Mouse (Mus musculus) A20 (cell line): Measurements from ENCODE around the gene Tln2.

Experiments
- DNase-seq: peaks from one replicate; pipeline ENCODE4 v3.0.0-alpha.2; 2011; ENCODE audit warnings: low read depth, low spot score

Gene Tln2

DNA sequence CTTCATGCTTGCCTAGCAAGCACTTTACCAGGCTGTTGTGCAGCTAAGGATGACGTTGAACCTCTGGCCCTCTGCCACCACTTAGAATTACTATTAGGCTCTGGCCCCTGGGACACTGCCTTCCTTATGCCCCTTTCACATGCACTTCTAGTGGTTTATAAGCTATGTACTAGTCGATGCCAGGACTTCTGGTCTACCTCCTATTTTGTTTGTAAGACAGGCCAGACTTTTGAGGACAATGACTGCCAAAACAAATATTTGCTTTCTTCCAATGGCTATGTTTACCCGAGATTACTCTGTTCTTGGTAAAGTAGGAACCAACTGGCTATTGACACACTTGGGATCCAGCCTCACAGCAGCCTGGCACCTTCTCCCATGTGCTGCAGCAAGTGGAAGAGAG is 82.1 kb downstream of the Tln2 start:
- no peak for DNase-seq

GRCm38 (mm10) chr9:67476184-67476583 is 83.3 kb downstream of the Tln2 start:
- no peak for DNase-seq

- DNase-seq = peak; percentile 53
These were observed 95.9 kb downstream of the Tln2 start for GRCm38 (mm10) chr9:67463440-67464122.

DNA sequence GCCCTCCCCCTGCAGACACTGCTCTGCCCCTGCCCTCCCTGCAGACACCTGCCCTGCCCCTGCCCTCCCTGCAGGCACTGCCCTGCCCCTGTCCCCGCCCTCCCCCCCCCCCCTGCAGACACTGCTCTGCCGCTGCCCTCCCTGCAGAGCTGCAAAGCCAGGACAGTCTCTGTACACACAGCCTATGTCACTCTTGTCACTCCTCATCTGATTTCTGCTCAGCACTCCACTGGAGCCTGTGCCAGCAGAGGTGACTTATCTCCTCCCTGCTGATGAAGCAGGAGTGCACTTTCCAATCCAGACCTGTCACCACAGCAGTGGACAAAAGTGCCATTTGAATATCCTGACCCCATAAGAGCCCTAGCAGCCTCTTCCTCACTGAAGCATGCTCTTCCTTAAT is 118.0 kb downstream of the Tln2 start:
- DNase-seq = no peak

GRCm38 (mm10) chr9:67437511-67437910 is 122.0 kb downstream of the Tln2 start:
- no peak for DNase-seq

GRCm38 (mm10) chr9:67435333-67436154 is 124.0 kb downstream of the Tln2 start:
- DNase-seq = no peak

- no peak for DNase-seq
These were observed 130.2 kb downstream of the Tln2 start for GRCm38 (mm10) chr9:67429199-67429892.

DNA sequence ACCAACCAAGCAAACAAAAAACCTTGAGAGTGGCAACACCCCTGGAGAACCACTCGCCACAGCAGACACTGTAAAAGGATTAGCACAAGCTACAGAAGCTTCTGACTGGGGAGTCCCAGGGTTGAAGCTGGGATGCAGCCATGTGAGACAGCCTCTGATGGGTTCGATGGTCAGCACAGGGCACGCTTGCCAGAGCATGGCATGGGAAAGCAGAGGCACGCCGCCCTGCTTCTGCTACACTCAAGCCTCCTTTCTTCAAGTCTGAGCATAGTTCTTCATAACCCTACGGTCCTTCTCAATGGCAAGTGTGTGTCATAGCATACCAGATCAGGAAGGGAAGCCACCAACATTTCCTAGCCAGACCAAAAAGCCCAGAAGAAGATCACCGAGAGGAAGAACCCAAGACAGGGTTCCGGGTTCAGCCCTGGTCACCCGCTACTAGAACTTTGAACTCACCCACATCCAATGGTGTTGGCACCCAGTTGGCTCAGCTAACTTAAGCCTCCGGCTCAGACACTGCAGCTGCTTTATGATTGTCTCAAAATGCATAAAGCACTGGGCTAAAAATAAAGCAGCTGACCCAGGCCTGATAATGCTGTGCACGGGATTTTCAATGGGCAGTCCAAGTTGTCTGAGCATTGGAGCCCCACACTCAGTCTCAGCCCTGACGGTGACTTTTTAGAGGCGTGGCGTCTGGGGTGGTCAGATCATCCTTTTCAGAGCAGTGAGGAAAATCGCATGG is 131.0 kb downstream of the Tln2 start:
- DNase-seq = peak; percentile 42

DNA sequence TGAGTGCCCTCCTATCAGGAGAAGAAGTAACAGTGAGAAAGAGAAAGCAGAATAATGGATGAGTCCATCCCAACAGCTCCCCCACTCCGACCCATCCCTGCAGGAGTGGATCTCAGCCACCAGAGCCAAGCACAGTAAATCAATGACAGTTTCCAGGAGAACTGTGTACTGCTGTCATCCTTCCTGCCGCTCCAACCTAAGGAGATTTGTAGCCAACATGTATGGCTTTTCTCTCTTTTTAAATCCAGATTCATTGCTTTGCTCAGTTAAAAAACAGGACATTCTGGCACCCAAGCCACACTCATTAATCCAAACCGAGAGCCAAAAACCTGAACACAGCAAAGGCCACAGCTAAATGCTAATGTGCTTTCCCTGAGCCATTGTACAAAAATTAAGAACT is 133.2 kb downstream of the Tln2 start:
- DNase-seq = no peak

DNA sequence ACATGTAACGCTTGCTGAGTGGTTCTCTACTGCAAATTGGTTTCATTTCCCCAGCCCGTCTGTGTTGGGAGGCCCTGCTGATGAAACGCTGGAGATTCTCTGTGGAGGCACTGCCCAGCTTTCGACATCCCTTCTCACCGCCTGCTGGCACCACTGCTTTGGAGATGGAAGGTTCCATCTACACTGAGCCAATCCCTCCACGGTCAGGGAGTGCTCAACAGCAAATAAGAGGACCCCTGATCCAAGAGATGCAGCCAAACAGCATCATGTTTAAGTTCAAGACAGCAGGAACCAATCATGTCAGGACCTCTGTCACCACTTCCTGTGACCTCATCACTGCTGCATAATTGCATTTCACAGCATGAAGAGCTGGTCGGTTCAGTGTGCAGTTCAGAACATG is 135.4 kb downstream of the Tln2 start:
- DNase-seq = peak; percentile 88

GRCm38 (mm10) chr9:67418092-67418491 is 141.4 kb downstream of the Tln2 start:
- DNase-seq = no peak

- no peak for DNase-seq
These were observed 148.8 kb downstream of the Tln2 start for GRCm38 (mm10) chr9:67410667-67411066.

- DNase-seq = no peak
These were observed 154.8 kb downstream of the Tln2 start for GRCm38 (mm10) chr9:67404736-67405135.

GRCm38 (mm10) chr9:67399563-67399962 is 159.9 kb downstream of the Tln2 start:
- peak; percentile 20 for DNase-seq

GRCm38 (mm10) chr9:67397756-67398155 is 161.7 kb downstream of the Tln2 start:
- DNase-seq = no peak

DNA sequence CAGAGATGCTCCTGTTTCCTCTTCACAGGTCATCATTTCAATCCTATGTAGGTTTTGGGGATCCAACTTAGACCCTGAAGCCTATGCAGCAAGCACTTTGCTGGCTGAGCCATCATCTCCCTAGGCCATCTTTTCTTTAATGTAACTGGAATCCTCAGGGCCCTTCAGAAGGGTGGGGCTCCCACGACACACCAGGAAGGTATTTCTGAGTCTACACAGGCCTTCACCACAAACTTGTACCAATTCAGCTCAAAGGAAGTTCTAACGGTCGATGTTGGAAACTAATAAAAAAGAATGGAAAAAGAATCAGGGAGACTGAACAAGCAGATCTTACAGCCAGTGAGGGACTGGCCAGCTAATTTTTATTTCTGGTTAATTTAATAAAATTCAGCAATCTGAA is 163.1 kb downstream of the Tln2 start:
- DNase-seq = no peak

DNA sequence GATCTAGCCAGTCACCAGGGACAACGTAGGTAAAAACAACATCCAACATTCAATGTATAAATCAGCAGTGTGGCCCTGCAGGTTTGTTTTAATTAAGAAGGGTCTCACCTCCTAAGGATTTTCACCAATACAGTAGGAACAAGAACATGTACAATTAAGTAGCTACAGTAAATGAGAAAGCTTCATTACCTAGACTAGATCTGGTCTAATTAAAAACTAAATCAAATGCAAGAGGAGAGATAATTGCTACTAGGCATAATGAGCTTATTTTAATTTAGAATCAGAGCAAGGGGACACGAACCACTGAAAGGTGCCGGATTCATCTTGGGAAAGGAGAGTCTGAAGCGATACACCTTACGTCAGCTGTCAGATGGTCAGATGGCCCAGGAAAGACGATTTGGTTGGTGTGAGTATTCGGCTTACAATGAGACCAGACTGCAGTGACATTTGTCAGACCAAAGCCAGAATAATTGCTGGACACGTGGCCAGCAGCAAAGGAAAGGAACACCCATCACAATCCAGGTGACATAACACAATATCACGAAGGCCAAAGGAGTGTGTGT is 175.4 kb downstream of the Tln2 start:
- no peak for DNase-seq

- peak; percentile 27 for DNase-seq
These were observed 179.4 kb downstream of the Tln2 start for GRCm38 (mm10) chr9:67380095-67380494.

GRCm38 (mm10) chr9:67378772-67379171 is 180.7 kb downstream of the Tln2 start:
- no peak for DNase-seq

DNA sequence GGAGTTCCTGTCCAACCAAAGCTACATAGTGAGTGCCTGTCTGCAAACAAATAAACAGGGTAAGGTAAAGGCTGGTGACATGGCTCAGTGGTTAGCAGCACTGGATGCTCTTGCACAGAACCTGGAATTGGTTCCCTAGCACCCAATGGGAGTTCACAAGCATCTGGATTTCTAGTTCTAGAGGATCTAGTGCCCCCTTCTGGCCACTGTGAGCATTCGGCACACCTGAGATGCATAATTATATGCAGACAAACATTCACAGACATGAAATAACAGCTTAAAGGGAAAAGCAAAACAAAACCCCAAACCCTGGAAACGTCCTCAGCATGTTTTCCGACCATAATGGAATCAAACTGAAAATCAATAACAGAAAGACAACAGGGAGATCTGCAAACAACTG is 191.4 kb downstream of the Tln2 start:
- peak; percentile 3 for DNase-seq

DNA sequence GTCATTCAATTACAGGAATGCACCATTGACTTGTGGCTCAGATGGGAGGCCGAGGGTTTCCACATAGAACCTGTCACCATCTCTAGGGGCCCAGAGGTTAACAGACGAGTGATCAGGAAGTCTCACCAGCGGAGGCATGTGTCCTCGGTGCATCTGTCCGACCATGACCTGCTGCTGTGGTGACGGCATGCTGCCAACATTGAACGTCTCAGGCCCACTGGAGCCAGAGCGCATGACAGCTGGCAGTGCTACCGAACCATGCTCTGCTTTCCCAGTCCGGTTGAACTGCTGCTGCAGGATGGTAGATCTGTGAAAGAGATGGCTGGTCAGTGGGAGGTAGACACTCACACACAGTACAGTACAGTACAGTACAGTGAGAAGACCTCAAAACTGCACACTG is 197.0 kb downstream of the Tln2 start:
- DNase-seq = no peak

GRCm38 (mm10) chr9:67362053-67362452 is 197.4 kb downstream of the Tln2 start:
- no peak for DNase-seq
